Mouse (Mus musculus) testis, adult 2 months (tissue): Measurements from ENCODE around the gene Ltv1.

Experiments
- CTCF ChIP-seq: fragments of 200-500 bp; IDR thresholded peaks from 2 replicates; pipeline ENCODE4 v1.5.1; 2012; ENCODE audit warnings: low read depth, mild to moderate bottlenecking, inconsistent platforms, low read length, moderate library complexity; ENCODE audit not compliant: control insufficient read depth, insufficient read depth, insufficient replicate concordance
- POLR2A ChIP-seq: fragments of 200-500 bp; IDR thresholded peaks from 2 replicates; pipeline ENCODE4 v1.6.1; 2012; ENCODE audit warnings: low read depth, mild to moderate bottlenecking, inconsistent platforms, low read length, moderate library complexity; ENCODE audit not compliant: control insufficient read depth

- TF ChIP-seq CTCF (no peak), POLR2A (no peak)
Observed at GRCm38 (mm10) chr10:13172798-13173221, 20.2 kb downstream of the Ltv1 start.
